Mouse (Mus musculus) embryonic facial prominence, embryonic 15.5 days (tissue): ENCODE results near the gene Eef1e1. TPM values are rescaled to one million over a fixed set of nuclear protein-coding genes. Genes with fewer than 3 reads are reported as not detected.
A peak's percentile ranks its signal among the peaks of the same experiment; 100 is the strongest.

Experiments
- ATAC-seq: fragments of 200-750 bp; cut with Nextera tagmentation; 2 replicates; pipeline ENCODE4 v1.8.0; 2017; ENCODE audit warnings: low read depth, moderate TSS enrichment; ENCODE audit not compliant: insufficient number of reproducible peaks, low FRiP score, low TSS enrichment
- H3K27ac ChIP-seq: fragments of 300-500 bp; sonication (generic); replicated peaks from 2 replicates; pipeline ENCODE4 v1.5.1; 2015; ENCODE audit warnings: mild to moderate bottlenecking, inconsistent platforms
- H3K27me3 ChIP-seq: fragments of 300-500 bp; sonication (generic); 2 replicates; pipeline ENCODE4 v1.6.1; 2015; ENCODE audit warnings: inconsistent platforms
- H3K36me3 ChIP-seq: fragments of 300-500 bp; sonication (generic); 2 replicates; pipeline ENCODE4 v1.6.1; 2015; ENCODE audit warnings: mild to moderate bottlenecking, inconsistent platforms
- H3K4me1 ChIP-seq: fragments of 300-500 bp; sonication (generic); 2 replicates; pipeline ENCODE4 v1.6.1; 2015; ENCODE audit warnings: inconsistent platforms
- H3K4me2 ChIP-seq: fragments of 300-500 bp; sonication (generic); replicated peaks from 2 replicates; pipeline ENCODE4 v1.6.1; 2015; ENCODE audit warnings: mild to moderate bottlenecking, inconsistent platforms
- H3K4me3 ChIP-seq: fragments of 300-500 bp; sonication (generic); replicated peaks from 2 replicates; pipeline ENCODE4 v1.5.1; 2015; ENCODE audit warnings: mild to moderate bottlenecking, inconsistent platforms
- H3K9ac ChIP-seq: fragments of 300-500 bp; sonication (generic); 2 replicates; pipeline ENCODE4 v1.6.1; 2015; ENCODE audit warnings: inconsistent platforms
- H3K9me3 ChIP-seq: fragments of 300-500 bp; sonication (generic); replicated peaks from 2 replicates; pipeline ENCODE4 v1.6.1; 2016; ENCODE audit warnings: inconsistent platforms
- WGBS: fragments of 180-500 bp; shearing (Covaris S2); methylation state at CpG from one replicate; pipeline ENCODE4 v1.1.7; 2015; 5-methylcytosine and 5-hydroxymethylcytosine counted together
- polyA plus RNA-seq: library from polyadenylated mRNA; unstranded; fragments of >200 nt; fragmentation: Nextera tagmentation; extraction: Ambion mirVana; gene quantifications from 2 replicates; pipeline ENCODE4 v1.2.1, GENCODE M21; 2015

Eef1e1 gene
- polyA plus RNA-seq, 1 experiment from 2014 or later = 37.4 TPM

GRCm38 (mm10) chr13:38649069-38649468, 9.8 kb downstream of the Eef1e1 start:
- Histone ChIP-seq H3K9ac (no peak overlapping the region), H3K9me3 (no peaks in the 10 kb centered on the region), H3K27me3 (no peaks in the 10 kb centered on the region), H3K4me3 (no peak overlapping the region), H3K36me3 (peaks cover 69% of the 10 kb centered on the region), H3K27ac (no peak overlapping the region), H3K4me2 (no peak overlapping the region), H3K4me1 (no peaks in the 10 kb centered on the region)
- ATAC-seq = no peak
- WGBS = 82% methylated on average over 4 of the region's 4 CpGs

- WGBS = 83% methylated on average over 5 of the region's 5 CpGs
- Histone ChIP-seq H3K4me1 (no peaks in the 10 kb centered on the region), H3K9ac (no peak overlapping the region), H3K4me2 (no peak overlapping the region), H3K27ac (no peak overlapping the region), H3K9me3 (no peaks in the 10 kb centered on the region), H3K27me3 (no peaks in the 10 kb centered on the region), H3K4me3 (no peak overlapping the region), H3K36me3 (peaks cover 29% of the 10 kb centered on the region)
- no peak for ATAC-seq
Observed at GRCm38 (mm10) chr13:38641414-38641813, 17.4 kb downstream of the Eef1e1 start.

- no peaks in the 10 kb centered on the region for H3K9me3 ChIP-seq
- no peak overlapping the region for H3K9ac ChIP-seq
- WGBS = 82% methylated on average over 5 of the region's 5 CpGs
- no peak overlapping the region for H3K27ac ChIP-seq
- H3K4me3 ChIP-seq = no peak overlapping the region
- peaks cover 27% of the 10 kb centered on the region for H3K36me3 ChIP-seq
- no peak for ATAC-seq
- no peaks in the 10 kb centered on the region for H3K4me1 ChIP-seq
- H3K27me3 ChIP-seq = no peaks in the 10 kb centered on the region
- no peak overlapping the region for H3K4me2 ChIP-seq
Observed at GRCm38 (mm10) chr13:38640961-38641360, 17.9 kb downstream of the Eef1e1 start.

GRCm38 (mm10) chr13:38638694-38639093, 20.2 kb downstream of the Eef1e1 start:
- Histone ChIP-seq H3K9ac (no peak overlapping the region), H3K4me1 (peaks cover 10% of the 10 kb centered on the region), H3K9me3 (no peaks in the 10 kb centered on the region), H3K36me3 (peaks cover 9% of the 10 kb centered on the region), H3K4me2 (no peak overlapping the region), H3K27me3 (no peaks in the 10 kb centered on the region), H3K27ac (no peak overlapping the region), H3K4me3 (no peak overlapping the region)
- no peak for ATAC-seq
- WGBS = 80% methylated on average over 11 of the region's 11 CpGs

- Histone ChIP-seq H3K9me3 (no peaks in the 10 kb centered on the region), H3K27ac (peak within 1 kb of the TSS; percentile 86), H3K4me3 (peak within 1 kb of the TSS; percentile 98), H3K4me1 (peaks cover 10% of the 10 kb centered on the region), H3K27me3 (no peaks in the 10 kb centered on the region), H3K36me3 (no peaks in the 10 kb centered on the region), H3K9ac (peak within 1 kb of the TSS; percentile 63), H3K4me2 (peak within 1 kb of the TSS; percentile 65)
- peak; percentile 95 for ATAC-seq
- under 1% methylated on average over 43 of the region's 44 CpGs for WGBS
Observed at GRCm38 (mm10) chr13:38634800-38635269, 24.0 kb downstream of the Eef1e1 start, which contains the start of gene Bloc1s5. Gene Bloc1s5, minus strand, starts transcription at chr13:38635109.

GRCm38 (mm10) chr13:38634256-38634799, 24.5 kb downstream of the Eef1e1 start:
- peak; percentile 67 for ATAC-seq
- H3K27ac ChIP-seq = peak overlapping the region; percentile 86
- H3K4me3 ChIP-seq = peak overlapping the region; percentile 98
- no peaks in the 10 kb centered on the region for H3K36me3 ChIP-seq
- no peaks in the 10 kb centered on the region for H3K27me3 ChIP-seq
- H3K4me1 ChIP-seq = peaks cover 10% of the 10 kb centered on the region
- no peaks in the 10 kb centered on the region for H3K9me3 ChIP-seq
- peak overlapping the region; percentile 63 for H3K9ac ChIP-seq
- peak overlapping the region; percentile 65 for H3K4me2 ChIP-seq
- under 1% methylated on average over 19 of the region's 19 CpGs for WGBS

GRCm38 (mm10) chr13:38633287-38634000, 25.4 kb downstream of the Eef1e1 start:
- H3K27me3 ChIP-seq = no peaks in the 10 kb centered on the region
- WGBS = 93% methylated on average over 6 of the region's 6 CpGs
- no peak overlapping the region for H3K9ac ChIP-seq
- no peaks in the 10 kb centered on the region for H3K9me3 ChIP-seq
- H3K27ac ChIP-seq = no peak overlapping the region
- ATAC-seq = no peak
- peak overlapping the region; percentile 65; the same call in 1 of the 2 replicates for H3K4me2 ChIP-seq
- H3K4me1 ChIP-seq = peaks cover 10% of the 10 kb centered on the region
- peak overlapping the region; percentile 98; the same call in 1 of the 2 replicates for H3K4me3 ChIP-seq
- H3K36me3 ChIP-seq = no peaks in the 10 kb centered on the region

GRCm38 (mm10) chr13:38632556-38632955, 26.3 kb downstream of the Eef1e1 start:
- no peak overlapping the region for H3K4me3 ChIP-seq
- no peak for ATAC-seq
- 87% methylated on average over 6 of the region's 6 CpGs for WGBS
- H3K27me3 ChIP-seq = no peaks in the 10 kb centered on the region
- no peaks in the 10 kb centered on the region for H3K9me3 ChIP-seq
- no peak overlapping the region for H3K4me2 ChIP-seq
- H3K4me1 ChIP-seq = peaks cover 10% of the 10 kb centered on the region
- H3K9ac ChIP-seq = no peak overlapping the region
- no peak overlapping the region for H3K27ac ChIP-seq
- no peaks in the 10 kb centered on the region for H3K36me3 ChIP-seq

GRCm38 (mm10) chr13:38626229-38626525, 32.7 kb downstream of the Eef1e1 start:
- H3K9ac ChIP-seq = no peak overlapping the region
- no peak for ATAC-seq
- 32% methylated on average over 6 of the region's 6 CpGs for WGBS

GRCm38 (mm10) chr13:38625492-38626228, 33.2 kb downstream of the Eef1e1 start:
- 17% methylated on average over 5 of the region's 5 CpGs for WGBS
- H3K36me3 ChIP-seq = no peaks in the 10 kb centered on the region
- H3K4me1 ChIP-seq = peaks cover 8% of the 10 kb centered on the region; the same call in 1 of the 2 replicates
- H3K9ac ChIP-seq = no peak overlapping the region
- H3K9me3 ChIP-seq = no peaks in the 10 kb centered on the region
- H3K27me3 ChIP-seq = no peaks in the 10 kb centered on the region
- no peak overlapping the region for H3K4me3 ChIP-seq
- H3K27ac ChIP-seq = no peak overlapping the region
- no peak for ATAC-seq
- no peak overlapping the region for H3K4me2 ChIP-seq

More at GRCm38 (mm10) chr13:38626229-38626525, 32.7 kb downstream of the Eef1e1 start:
- no peaks in the 10 kb centered on the region for H3K27me3 ChIP-seq
- H3K9me3 ChIP-seq = no peaks in the 10 kb centered on the region
- peaks cover 8% of the 10 kb centered on the region; the same call in 1 of the 2 replicates for H3K4me1 ChIP-seq
- no peak overlapping the region for H3K4me2 ChIP-seq
- no peak overlapping the region for H3K27ac ChIP-seq
- no peak overlapping the region for H3K4me3 ChIP-seq
- no peaks in the 10 kb centered on the region for H3K36me3 ChIP-seq

- no peak for ATAC-seq
- 84% methylated on average over 8 of the region's 8 CpGs for WGBS
- peaks cover 8% of the 10 kb centered on the region; the same call in 1 of the 2 replicates for H3K4me1 ChIP-seq
- H3K27me3 ChIP-seq = no peaks in the 10 kb centered on the region
- H3K27ac ChIP-seq = no peak overlapping the region
- no peak overlapping the region for H3K9ac ChIP-seq
- H3K4me2 ChIP-seq = no peak overlapping the region
- H3K36me3 ChIP-seq = no peaks in the 10 kb centered on the region
- H3K4me3 ChIP-seq = no peak overlapping the region
- H3K9me3 ChIP-seq = no peaks in the 10 kb centered on the region
Observed at GRCm38 (mm10) chr13:38624292-38624902, 34.5 kb downstream of the Eef1e1 start.
